Mouse (Mus musculus) kidney, adult 2 months (tissue): ENCODE measurements at regions not wholly inside any gene's neighbourhood (a gene's known extent, or its start where the extent isn't known, plus 50 kb on each side); places are given as distances from the start of the nearest gene placed in this dataset.

Experiments
- DNase-seq: peaks from one replicate; pipeline ENCODE4 v3.0.0; 2021
- H3K27ac ChIP-seq: fragments of 200-500 bp; 2 replicates; pipeline ENCODE4 v1.5.1; 2012; ENCODE audit warnings: low read depth, low read length, control low read depth, inconsistent platforms; ENCODE audit not compliant: insufficient read depth
- H3K27me3 ChIP-seq: fragments of 200-500 bp; replicated peaks from 2 replicates; pipeline ENCODE4 v1.6.1; 2012; ENCODE audit warnings: mild to moderate bottlenecking, moderate library complexity, low read length, inconsistent platforms; ENCODE audit not compliant: control insufficient read depth, insufficient read depth
- H3K36me3 ChIP-seq: fragments of 200-500 bp; 2 replicates; pipeline ENCODE4 v1.6.1; 2012; ENCODE audit warnings: mild to moderate bottlenecking, moderate library complexity, low read length, inconsistent platforms; ENCODE audit not compliant: control insufficient read depth, insufficient read depth
- H3K4me1 ChIP-seq: fragments of 200-500 bp; 2 replicates; pipeline ENCODE4 v1.6.1; 2011; ENCODE audit warnings: low read length; ENCODE audit not compliant: control insufficient read depth, insufficient read depth
- H3K4me3 ChIP-seq: fragments of 200-500 bp; 2 replicates; pipeline ENCODE4 v1.5.1; 2011; ENCODE audit warnings: mild to moderate bottlenecking, low read depth, low read length, control low read depth; ENCODE audit not compliant: insufficient read depth
- CTCF ChIP-seq: fragments of 200-500 bp; conservative IDR thresholded peaks from 2 replicates; pipeline ENCODE4 v1.5.1; 2011; ENCODE audit warnings: low read depth, mild to moderate bottlenecking, control low read depth, low read length, moderate library complexity, mixed read lengths; ENCODE audit not compliant: insufficient read depth, insufficient read length
- POLR2A ChIP-seq: fragments of 200-500 bp; IDR thresholded peaks from one replicate; pipeline ENCODE4 v1.6.1; 2011; ENCODE audit warnings: low read depth, low read length, control low read depth
- WGBS: fragments of 180-500 bp; shearing (Covaris S2); methylation state at CpG from one replicate; pipeline ENCODE4 v1.1.7; 2018; 5-methylcytosine and 5-hydroxymethylcytosine counted together

- Histone ChIP-seq H3K4me3 (no peak overlapping the region), H3K27ac (no peak overlapping the region), H3K27me3 (no peaks in the 10 kb centered on the region), H3K4me1 (no peaks in the 10 kb centered on the region), H3K36me3 (no peaks in the 10 kb centered on the region)
- no peak for TF ChIP-seq POLR2A
- no peak for TF ChIP-seq CTCF
- WGBS: 50% methylated on average over 16 of the region's 16 CpGs
- no peak for DNase-seq
Measured at GRCm38 (mm10) chr8:35189695-35190094, 575.9 kb upstream of the Gm19410 start.

GRCm38 (mm10) chr8:35192515-35192914, 573.1 kb upstream of the Gm19410 start:
- H3K27me3 ChIP-seq: no peaks in the 10 kb centered on the region
- no peaks in the 10 kb centered on the region for H3K4me1 ChIP-seq
- DNase-seq: no peak
- no peak overlapping the region for H3K4me3 ChIP-seq
- no peaks in the 10 kb centered on the region for H3K36me3 ChIP-seq
- no peak overlapping the region for H3K27ac ChIP-seq
- WGBS: 62% methylated on average over 3 of the region's 3 CpGs
- TF ChIP-seq POLR2A (no peak), CTCF (no peak)

GRCm38 (mm10) chr8:35193771-35194170, 571.8 kb upstream of the Gm19410 start:
- H3K4me1 ChIP-seq: no peaks in the 10 kb centered on the region
- TF ChIP-seq POLR2A: no peak
- peak; percentile 52; the same call in 1 of the 2 replicates for TF ChIP-seq CTCF
- no peaks in the 10 kb centered on the region; the same call in 1 of the 2 replicates for H3K27me3 ChIP-seq
- H3K36me3 ChIP-seq: no peaks in the 10 kb centered on the region
- peak; percentile 55 for DNase-seq
- H3K27ac ChIP-seq: no peak overlapping the region
- no peak overlapping the region for H3K4me3 ChIP-seq
- WGBS: 5% methylated on average over 1 of the region's 1 CpGs

- no peak overlapping the region for H3K27ac ChIP-seq
- DNase-seq: no peak
- 45% methylated on average over 4 of the region's 4 CpGs for WGBS
Measured at GRCm38 (mm10) chr8:35196189-35196588, 569.4 kb upstream of the Gm19410 start.

GRCm38 (mm10) chr8:35198766-35199165, 566.8 kb upstream of the Gm19410 start:
- Histone ChIP-seq H3K27me3 (no peaks in the 10 kb centered on the region; the same call in 1 of the 2 replicates), H3K4me3 (no peak overlapping the region), H3K36me3 (no peaks in the 10 kb centered on the region), H3K4me1 (no peaks in the 10 kb centered on the region), H3K27ac (no peak overlapping the region)
- DNase-seq: no peak
- TF ChIP-seq POLR2A: no peak
- TF ChIP-seq CTCF: no peak
- WGBS: 72% methylated on average over 2 of the region's 2 CpGs

More at GRCm38 (mm10) chr8:35196189-35196588, 569.4 kb upstream of the Gm19410 start:
- TF ChIP-seq CTCF (no peak), POLR2A (no peak)
- H3K4me1 ChIP-seq: no peaks in the 10 kb centered on the region
- no peak overlapping the region for H3K4me3 ChIP-seq
- no peaks in the 10 kb centered on the region; the same call in 1 of the 2 replicates for H3K27me3 ChIP-seq
- H3K36me3 ChIP-seq: no peaks in the 10 kb centered on the region

GRCm38 (mm10) chr8:35201416-35201815, 564.2 kb upstream of the Gm19410 start:
- TF ChIP-seq CTCF (no peak), POLR2A (no peak)
- Histone ChIP-seq H3K27me3 (no peaks in the 10 kb centered on the region; the same call in 1 of the 2 replicates), H3K4me1 (no peaks in the 10 kb centered on the region), H3K36me3 (no peaks in the 10 kb centered on the region), H3K4me3 (no peak overlapping the region), H3K27ac (no peak overlapping the region)
- DNase-seq: peak; percentile 34
- 49% methylated on average over 12 of the region's 12 CpGs for WGBS

- Histone ChIP-seq H3K4me1 (no peaks in the 10 kb centered on the region), H3K4me3 (no peak overlapping the region), H3K27me3 (no peaks in the 10 kb centered on the region), H3K27ac (no peak overlapping the region), H3K36me3 (no peaks in the 10 kb centered on the region)
- TF ChIP-seq CTCF (no peak), POLR2A (no peak)
- no peak for DNase-seq
- 63% methylated on average over 15 of the region's 15 CpGs for WGBS
Measured at GRCm38 (mm10) chr8:35204971-35205370, 560.6 kb upstream of the Gm19410 start.
